In the genomic region with DNA sequence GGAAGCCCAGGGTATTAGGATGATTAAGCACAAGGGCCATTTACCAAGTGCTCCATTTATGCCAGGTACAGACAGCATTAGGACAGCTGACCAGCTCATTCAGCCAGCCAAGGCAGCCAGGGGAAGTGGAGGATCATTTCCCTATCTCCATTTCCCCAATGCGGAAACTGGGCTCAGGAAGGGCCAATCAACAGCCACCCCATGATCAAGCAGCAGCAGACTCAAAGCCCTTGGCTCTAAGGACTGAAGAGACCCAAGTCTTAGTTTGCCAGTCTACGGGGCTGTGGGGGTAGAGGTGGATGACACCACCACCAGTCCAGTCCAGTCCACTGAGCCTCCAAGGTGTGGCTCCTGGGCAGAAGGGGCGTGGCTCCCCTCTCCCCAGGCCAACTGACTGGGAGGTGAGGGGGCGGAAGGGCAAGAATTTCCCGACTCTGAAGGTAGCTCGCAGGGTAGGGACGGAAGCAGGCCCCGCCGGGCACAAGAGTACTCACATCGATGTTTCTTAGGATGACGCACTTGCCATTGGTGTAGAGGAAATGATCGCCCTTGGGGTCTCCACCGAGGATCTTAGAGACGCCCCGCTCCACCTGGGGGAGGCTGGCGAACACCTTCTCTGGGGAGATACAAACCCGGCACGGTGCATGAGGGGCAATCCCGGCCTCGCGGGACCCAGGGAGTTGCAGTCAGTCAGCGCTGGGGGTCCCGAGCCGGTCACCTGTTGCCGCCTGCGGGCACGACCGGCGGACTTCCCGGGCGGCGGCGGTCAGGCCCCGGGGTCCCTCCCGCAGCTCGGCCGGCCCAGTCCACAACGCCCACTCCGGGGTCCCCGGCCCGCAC, we compare ENCODE assay signal across 8 mouse cellular contexts. TPM values are rescaled to one million over a fixed set of nuclear protein-coding genes. Genes with fewer than 3 reads are reported as not detected.
DNase-seq lines count a peak whose midpoint lies in the region; ATAC-seq lines count a peak whose summit lies in the region.

No protein-coding gene starts in this region.

- no peaks in the 10 kb centered on the region for H3K27me3 ChIP-seq in embryonic facial prominence, embryonic 14.5 days (replicated peaks; ENCODE audit: control insufficient read depth, insufficient read depth, low read length)
- no peaks in the 10 kb centered on the region for H3K27me3 ChIP-seq in heart, embryonic 13.5 days (replicated peaks)
- H3K27me3 ChIP-seq in kidney, embryonic 16.5 days (ENCODE audit: insufficient read depth, low read length): no peaks in the 10 kb centered on the region
- no peaks in the 10 kb centered on the region for H3K27me3 ChIP-seq in lung, embryonic 15.5 days

- no peaks in the 10 kb centered on the region for H3K9me3 ChIP-seq in embryonic facial prominence, embryonic 14.5 days (ENCODE audit: control insufficient read depth, low read length)
- no peaks in the 10 kb centered on the region for H3K9me3 ChIP-seq in heart, embryonic 13.5 days
- no peaks in the 10 kb centered on the region for H3K9me3 ChIP-seq in kidney, embryonic 16.5 days (ENCODE audit: low read length)
- no peaks in the 10 kb centered on the region for H3K9me3 ChIP-seq in lung, embryonic 15.5 days

- peak overlapping the region; percentile 78 for H3K4me3 ChIP-seq in embryonic facial prominence, embryonic 14.5 days (ENCODE audit: low read depth, low read length)
- H3K4me3 ChIP-seq in heart, embryonic 13.5 days: peak overlapping the region; percentile 96
- H3K4me3 ChIP-seq in kidney, embryonic 16.5 days (ENCODE audit: low read length): peak overlapping the region; percentile 85
- peak overlapping the region; percentile 94 for H3K4me3 ChIP-seq in lung, embryonic 15.5 days

- H3K36me3 ChIP-seq in embryonic facial prominence, embryonic 14.5 days (ENCODE audit: control insufficient read depth, insufficient read depth, low read length): peaks cover 39% of the 10 kb centered on the region
- H3K36me3 ChIP-seq in heart, embryonic 13.5 days: peaks cover 45% of the 10 kb centered on the region
- peaks cover 27% of the 10 kb centered on the region for H3K36me3 ChIP-seq in kidney, embryonic 16.5 days (ENCODE audit: insufficient read depth, low read length)
- H3K36me3 ChIP-seq in lung, embryonic 15.5 days: peaks cover 34% of the 10 kb centered on the region

- H3K4me1 ChIP-seq in embryonic facial prominence, embryonic 14.5 days (ENCODE audit: control insufficient read depth, insufficient read depth, low read length): peaks cover 15% of the 10 kb centered on the region
- peaks cover 72% of the 10 kb centered on the region for H3K4me1 ChIP-seq in heart, embryonic 13.5 days
- peaks cover 33% of the 10 kb centered on the region for H3K4me1 ChIP-seq in kidney, embryonic 16.5 days (ENCODE audit: insufficient read depth, low read length)
- H3K4me1 ChIP-seq in lung, embryonic 15.5 days: peaks cover 17% of the 10 kb centered on the region

- peak overlapping the region; percentile 92 for H3K9ac ChIP-seq in embryonic facial prominence, embryonic 14.5 days (ENCODE audit: low read depth, low read length)
- H3K9ac ChIP-seq in heart, embryonic 13.5 days: peak overlapping the region; percentile 94
- H3K9ac ChIP-seq in kidney, embryonic 16.5 days (replicated peaks; ENCODE audit: low read length): peak overlapping the region; percentile 95
- H3K9ac ChIP-seq in lung, embryonic 15.5 days: peak overlapping the region; percentile 94

- DNase-seq in ES-CJ7 (ENCODE audit: low read depth, low spot score): peak; percentile 46
- DNase-seq in adrenal gland, postnatal 4 days (ENCODE audit: low spot score in 2 of 2): peak; percentile 10 to 11
- peak; percentile 26 for DNase-seq in embryonic facial prominence, embryonic 14.5 days (ENCODE audit: low spot score)
- DNase-seq in ovary, postnatal 14 days (ENCODE audit: low spot score): peak; percentile 10
- DNase-seq in yolk sac, embryonic 10.5 days (ENCODE audit: low spot score): peak; percentile 79

- H3K4me2 ChIP-seq in embryonic facial prominence, embryonic 14.5 days (ENCODE audit: low read depth, low read length): peak overlapping the region; percentile 74
- peak overlapping the region; percentile 92 for H3K4me2 ChIP-seq in heart, embryonic 13.5 days
- peak overlapping the region; percentile 80 for H3K4me2 ChIP-seq in kidney, embryonic 16.5 days (replicated peaks; ENCODE audit: low read depth, low read length)
- peak overlapping the region; percentile 71 for H3K4me2 ChIP-seq in lung, embryonic 15.5 days

- 1% methylated on average over 29 of the region's 41 CpGs for WGBS in embryonic facial prominence, embryonic 14.5 days
- WGBS in heart, embryonic 13.5 days: under 1% methylated on average over 41 of the region's 41 CpGs
- under 1% methylated on average over 33 of the region's 41 CpGs for WGBS in kidney, embryonic 16.5 days
- under 1% methylated on average over 41 of the region's 41 CpGs for WGBS in lung, embryonic 15.5 days

- peak overlapping the region; percentile 97 for H3K27ac ChIP-seq in embryonic facial prominence, embryonic 14.5 days (replicated peaks; ENCODE audit: low read depth, low read length)
- H3K27ac ChIP-seq in heart, embryonic 13.5 days (replicated peaks): peak overlapping the region; percentile 98
- H3K27ac ChIP-seq in kidney, embryonic 16.5 days (ENCODE audit: low read length): peak overlapping the region; percentile 94
- H3K27ac ChIP-seq in lung, embryonic 15.5 days: peak overlapping the region; percentile 93

- ATAC-seq in embryonic facial prominence, embryonic 14.5 days (ENCODE audit: low read depth): peak; percentile 0; the same call in 1 of the 2 replicates
- peak; percentile 31 for ATAC-seq in heart, embryonic 13.5 days (ENCODE audit: extremely low read depth, insufficient number of reproducible peaks, low FRiP score, low TSS enrichment)
- ATAC-seq in kidney, embryonic 16.5 days (ENCODE audit: low FRiP score, low TSS enrichment): peak; percentile 64
- peak; percentile 29 for ATAC-seq in lung, embryonic 15.5 days (ENCODE audit: borderline replicate concordance, extremely low read depth, low FRiP score, low TSS enrichment)

RNA-seq across cellular contexts. Expression of gene Wdr1, which starts 2.2 kb away (rescaled TPM):
- 100 to 1,000 TPM; 128 to 133 TPM for total RNA-seq in adrenal gland, postnatal 4 days (2021)
- 241 and 247 TPM in 2 replicates for polyA plus RNA-seq in embryonic facial prominence, embryonic 14.5 days (2014; fragmentation: Nextera tagmentation; extraction: Ambion mirVana)
- polyA plus RNA-seq in heart, embryonic 13.5 days (2015; fragmentation: Nextera tagmentation; extraction: Ambion mirVana): 218 and 227 TPM in 2 replicates
- polyA plus RNA-seq in kidney, embryonic 16.5 days (2015; fragmentation: Nextera tagmentation; extraction: Ambion mirVana): 236 and 251 TPM in 2 replicates
- 210 and 213 TPM in 2 replicates for polyA plus RNA-seq in lung, embryonic 15.5 days (2015; fragmentation: Nextera tagmentation; extraction: Ambion mirVana)

RNA-seq across cellular contexts. Expression of gene Slc2a9, which starts 57.9 kb away (rescaled TPM):
- 1 to 10 TPM; 7.4 to 8.1 TPM for total RNA-seq in adrenal gland, postnatal 4 days (2021)
- 0.56 and 0.76 TPM in 2 replicates for polyA plus RNA-seq in embryonic facial prominence, embryonic 14.5 days (2014; fragmentation: Nextera tagmentation; extraction: Ambion mirVana)
- 0.27 and 0.42 TPM in 2 replicates for polyA plus RNA-seq in heart, embryonic 13.5 days (2015; fragmentation: Nextera tagmentation; extraction: Ambion mirVana)
- 1.8 and 2.4 TPM in 2 replicates for polyA plus RNA-seq in kidney, embryonic 16.5 days (2015; fragmentation: Nextera tagmentation; extraction: Ambion mirVana)
- polyA plus RNA-seq in lung, embryonic 15.5 days (2015; fragmentation: Nextera tagmentation; extraction: Ambion mirVana): 1.2 and 1.4 TPM in 2 replicates

Comparison
In these comparisons a context has a peak if more than half of its experiments do, and no peak if none do; other contexts are left out.
1. Peak in every context shown above with its lines: DNase-seq, ATAC-seq, H3K4me3 ChIP-seq and H3K27ac ChIP-seq.
2. DNase-seq: peak in every context shown above with its lines; median percentile 79 in yolk sac, embryonic 10.5 days; 46 in ES-CJ7; 26 in embryonic facial prominence, embryonic 14.5 days; 10 in adrenal gland, postnatal 4 days; 10 in ovary, postnatal 14 days.
3. ATAC-seq: peak in every context shown above with its lines; median percentile 64 in kidney, embryonic 16.5 days; 31 in heart, embryonic 13.5 days; 29 in lung, embryonic 15.5 days; 0 in embryonic facial prominence, embryonic 14.5 days.